Mouse (Mus musculus) kidney, adult 9 months (tissue): ENCODE data around the gene Cdcp1.

Experiments used
- DNase-seq: peaks from one replicate; pipeline ENCODE4 v3.0.0; 2022

Cdcp1 gene

DNA sequence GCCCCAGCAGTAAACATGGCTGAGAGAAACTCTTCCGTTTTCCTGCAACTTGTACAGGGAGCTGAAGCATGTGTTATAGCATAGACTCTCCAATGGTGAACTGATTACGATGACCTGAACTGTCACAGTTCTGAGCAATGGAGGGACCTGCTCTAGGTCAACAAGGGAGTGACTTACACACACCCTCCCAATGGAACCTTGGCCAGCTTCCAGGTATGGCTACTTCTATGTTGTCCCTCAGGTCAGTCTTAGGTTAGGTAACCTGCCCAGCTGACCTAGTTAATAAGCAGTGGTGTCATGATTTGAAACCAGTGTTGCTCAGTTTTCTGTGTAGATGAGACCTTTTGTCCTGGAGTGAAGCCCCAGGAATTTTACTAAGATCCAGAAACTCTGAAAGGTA lies 8.9 kb downstream of the Cdcp1 start:
- peak; percentile 89 for DNase-seq

DNA sequence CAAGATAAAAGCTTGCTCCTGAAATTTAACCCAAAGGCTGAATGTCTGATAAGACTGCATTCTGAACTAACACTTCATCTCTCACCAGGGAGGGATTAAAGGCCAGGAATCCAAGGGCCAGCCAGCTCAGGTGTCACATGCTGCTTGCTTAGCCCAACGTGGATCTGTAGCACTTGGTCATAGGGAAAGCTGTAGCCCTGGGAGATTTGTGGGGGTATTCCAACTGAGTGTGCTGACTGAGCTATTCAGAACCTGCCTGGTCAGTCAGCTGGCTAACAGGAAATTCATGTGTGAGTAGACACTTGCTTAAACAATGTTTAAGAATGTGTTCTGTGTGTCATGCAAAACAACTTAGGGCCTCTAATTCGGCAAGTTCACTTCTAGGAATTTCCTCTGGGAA lies 9.3 kb downstream of the Cdcp1 start:
- peak; percentile 61 for DNase-seq

DNA sequence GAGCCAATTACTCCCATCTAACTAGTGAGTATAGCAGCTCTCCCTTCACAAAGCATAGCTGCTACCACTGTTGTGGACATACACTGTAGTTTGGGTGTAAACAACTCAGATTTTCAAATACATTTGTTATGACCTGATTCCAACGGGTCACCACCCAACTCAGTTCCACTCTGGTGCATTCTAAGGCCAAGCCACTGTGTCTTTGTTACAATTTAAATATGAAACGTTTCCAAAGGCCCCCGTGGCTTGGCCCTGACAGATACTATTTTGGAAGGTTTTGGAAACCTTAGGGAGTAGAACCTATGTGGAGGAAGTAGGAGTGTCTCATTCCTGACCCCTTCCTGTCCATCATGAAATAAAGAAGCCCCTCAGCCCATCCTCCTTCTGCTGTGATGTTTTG lies 15.7 kb downstream of the Cdcp1 start:
- DNase-seq, result peak; percentile 73

DNA sequence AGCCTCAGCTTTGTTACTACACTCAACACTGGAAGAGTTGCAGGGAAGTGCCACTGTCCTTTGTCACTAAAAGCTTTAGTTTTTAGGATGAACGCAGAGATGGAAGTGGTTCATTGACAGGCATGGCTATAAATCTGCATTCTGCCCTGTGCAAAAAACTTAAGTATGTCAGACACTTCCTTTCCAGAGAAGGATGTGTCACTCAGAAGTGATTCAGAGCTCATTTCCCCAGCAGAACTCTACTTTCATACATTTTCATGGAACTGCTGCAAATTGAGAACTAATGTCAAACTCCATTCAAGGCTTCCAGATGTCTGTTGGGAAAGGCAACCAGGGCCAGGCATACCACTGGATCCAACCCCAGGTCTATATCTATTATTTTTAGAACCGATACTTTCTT lies 27.6 kb downstream of the Cdcp1 start:
- no peak for DNase-seq

DNA sequence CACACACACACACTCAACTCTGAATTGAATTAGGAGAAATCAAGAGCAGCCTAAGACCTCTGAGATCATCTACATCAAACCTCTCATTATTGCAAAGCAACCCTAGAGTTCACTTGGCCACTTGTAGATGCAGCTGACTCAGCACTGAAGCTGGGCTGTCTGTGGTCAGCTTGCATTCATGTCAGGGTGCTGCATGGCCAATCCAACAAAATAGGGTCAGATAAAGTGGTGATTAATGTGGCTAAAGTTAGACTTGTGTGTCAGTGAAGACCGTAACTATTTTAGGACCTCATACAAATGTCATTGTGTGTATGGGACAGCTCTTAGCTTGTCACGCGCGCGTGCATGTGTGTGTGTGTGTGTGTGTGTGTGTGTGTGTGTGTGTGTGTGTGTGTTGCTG lies 28.2 kb downstream of the Cdcp1 start:
- no peak for DNase-seq

DNA sequence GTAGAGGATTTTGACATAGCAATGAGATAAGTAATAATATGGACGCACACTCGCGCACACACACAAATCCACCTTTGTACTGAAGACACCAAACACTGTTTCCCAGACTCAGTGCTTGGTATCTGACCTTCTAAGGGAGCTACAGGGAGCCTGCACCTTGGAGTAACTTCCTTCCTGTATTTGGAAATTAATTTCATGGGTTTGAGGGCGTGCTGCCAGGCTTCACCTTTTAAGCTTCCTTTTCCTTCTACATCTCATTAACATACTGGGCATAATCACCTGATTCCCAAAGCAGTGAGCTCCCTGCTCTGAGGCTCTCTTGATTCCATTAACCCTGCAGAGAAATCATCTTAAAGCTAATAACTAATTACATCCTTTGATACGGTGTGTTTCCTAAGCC lies 29.7 kb downstream of the Cdcp1 start:
- no peak for DNase-seq

DNA sequence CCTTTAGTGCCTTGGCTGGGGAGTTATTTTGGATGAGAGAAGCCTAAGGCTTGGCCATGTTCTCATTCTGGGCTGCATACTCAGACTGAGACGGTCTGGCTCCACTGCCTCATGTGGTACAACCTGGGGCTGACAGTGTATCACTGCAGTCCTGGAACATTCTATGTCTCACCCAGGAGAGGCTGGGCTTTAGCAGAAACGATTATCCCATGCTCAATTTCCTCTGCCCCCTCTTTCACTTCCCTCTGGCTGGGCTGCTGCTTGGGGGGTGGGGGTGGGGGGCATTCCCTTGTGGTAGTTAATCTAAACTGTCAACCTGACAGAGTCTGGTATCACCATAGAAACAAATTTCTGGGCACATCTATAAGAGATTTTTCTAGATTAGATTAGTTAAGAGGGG lies 30.3 kb downstream of the Cdcp1 start:
- no peak for DNase-seq

DNA sequence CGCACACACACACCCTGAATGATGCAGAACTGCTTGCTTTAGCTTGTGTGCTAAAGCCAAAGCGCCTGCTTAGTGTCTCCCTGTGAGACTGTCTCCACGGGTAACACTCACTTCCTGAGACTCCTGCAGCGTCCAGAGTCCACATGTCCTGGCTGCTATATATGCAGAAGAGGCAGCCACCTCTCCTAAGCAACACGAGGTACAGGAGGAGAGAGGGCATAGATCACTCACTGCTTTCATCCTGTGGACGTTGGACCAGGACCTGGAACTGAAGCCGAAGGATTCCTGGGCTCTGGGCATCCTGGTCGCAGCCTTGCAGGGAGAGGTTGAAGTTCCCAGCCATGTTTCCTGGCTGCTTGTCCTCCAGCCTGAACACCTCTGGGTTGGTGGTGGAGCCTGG lies 32.6 kb downstream of the Cdcp1 start:
- peak; percentile 89 for DNase-seq

DNA sequence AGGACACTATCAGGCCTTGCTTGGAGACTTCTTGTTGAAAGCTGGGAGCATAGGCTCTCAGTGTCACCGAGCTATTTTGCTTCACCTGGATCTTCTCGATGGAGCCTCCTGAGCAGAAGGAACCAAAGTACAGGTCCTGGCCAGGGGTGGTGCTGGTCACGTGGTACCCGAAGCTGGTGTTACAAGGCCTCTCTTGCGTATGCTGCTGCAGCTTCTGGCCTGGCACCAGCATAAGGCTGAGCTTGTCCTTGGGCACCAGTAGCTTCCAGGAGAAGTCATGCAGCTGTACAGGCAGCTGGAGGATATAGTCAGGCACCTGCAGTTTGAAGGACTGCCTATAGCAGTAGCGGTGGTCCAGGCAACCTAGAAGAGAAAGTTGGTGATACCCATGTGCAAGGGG lies 35.8 kb downstream of the Cdcp1 start:
- peak; percentile 72 for DNase-seq

DNA sequence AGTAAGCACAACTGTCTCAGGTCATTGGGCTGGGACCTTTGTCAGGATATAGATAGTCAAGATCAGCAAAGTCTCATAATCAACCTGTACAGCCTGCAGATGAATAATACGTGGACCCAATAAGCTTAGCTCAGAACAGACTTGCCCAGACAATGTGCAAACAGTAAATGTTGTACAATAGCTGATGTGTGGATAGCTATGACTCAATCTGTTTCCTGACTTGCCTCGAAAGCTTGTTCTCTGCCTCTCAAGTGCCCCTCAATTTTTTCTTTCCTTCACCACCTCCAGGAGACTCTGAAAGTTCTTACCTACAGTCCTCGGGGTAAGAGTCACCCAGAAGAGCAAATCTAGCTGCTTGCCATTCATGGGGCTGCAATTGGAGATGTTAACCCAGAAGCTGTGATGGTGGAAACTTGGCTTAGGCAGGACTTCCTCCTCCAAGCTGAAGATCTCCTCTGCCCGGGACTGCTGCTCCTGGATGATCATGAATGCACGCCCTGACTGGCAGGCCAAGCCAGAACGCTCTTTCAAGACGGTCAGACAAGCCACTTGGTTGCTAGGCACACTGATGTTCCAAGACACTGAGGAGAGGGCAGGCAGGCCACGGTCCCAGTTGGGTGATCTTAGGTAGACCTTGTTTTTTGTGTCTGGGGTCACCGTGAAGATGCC lies 38.3 kb downstream of the Cdcp1 start:
- DNase-seq, result no peak

DNA sequence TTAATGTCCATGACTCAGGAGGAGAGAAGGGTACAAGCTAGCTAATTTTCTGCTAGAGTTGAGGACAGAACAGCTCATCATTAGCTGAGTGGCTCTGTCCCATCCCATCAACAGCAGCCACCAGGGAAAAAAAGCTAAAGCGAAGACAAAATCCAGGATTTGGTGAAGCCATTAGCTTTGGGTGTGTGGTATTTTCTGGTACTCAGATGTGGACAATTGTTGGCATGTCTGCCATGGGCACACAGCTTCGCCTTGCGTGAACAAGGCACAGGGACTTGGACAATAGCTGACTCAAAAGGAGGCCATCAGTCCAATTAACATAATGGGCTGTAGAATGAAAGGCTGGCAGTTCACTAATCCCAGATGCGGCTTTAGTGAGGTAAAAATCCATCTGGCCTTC lies 41.5 kb downstream of the Cdcp1 start:
- no peak for DNase-seq

DNA sequence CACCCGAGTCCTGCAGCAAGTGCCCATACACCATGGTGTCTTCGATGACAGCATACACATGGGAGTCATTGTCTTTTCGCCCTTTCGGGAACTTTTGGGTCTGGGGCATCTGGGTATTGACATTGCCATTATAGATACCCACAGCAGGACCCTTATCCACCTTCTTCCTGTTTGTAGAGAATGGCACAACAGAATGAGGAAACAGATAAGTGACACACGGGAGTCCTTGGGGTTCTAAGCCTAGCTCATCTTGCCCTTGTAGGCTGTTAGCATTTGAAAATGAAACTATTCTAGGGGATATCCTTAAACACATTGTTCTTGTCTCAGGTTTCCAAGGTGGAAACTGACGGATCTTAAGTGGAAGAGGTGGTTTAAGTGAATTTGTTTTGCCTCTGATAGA lies 42.1 kb downstream of the Cdcp1 start:
- DNase-seq, result no peak

DNA sequence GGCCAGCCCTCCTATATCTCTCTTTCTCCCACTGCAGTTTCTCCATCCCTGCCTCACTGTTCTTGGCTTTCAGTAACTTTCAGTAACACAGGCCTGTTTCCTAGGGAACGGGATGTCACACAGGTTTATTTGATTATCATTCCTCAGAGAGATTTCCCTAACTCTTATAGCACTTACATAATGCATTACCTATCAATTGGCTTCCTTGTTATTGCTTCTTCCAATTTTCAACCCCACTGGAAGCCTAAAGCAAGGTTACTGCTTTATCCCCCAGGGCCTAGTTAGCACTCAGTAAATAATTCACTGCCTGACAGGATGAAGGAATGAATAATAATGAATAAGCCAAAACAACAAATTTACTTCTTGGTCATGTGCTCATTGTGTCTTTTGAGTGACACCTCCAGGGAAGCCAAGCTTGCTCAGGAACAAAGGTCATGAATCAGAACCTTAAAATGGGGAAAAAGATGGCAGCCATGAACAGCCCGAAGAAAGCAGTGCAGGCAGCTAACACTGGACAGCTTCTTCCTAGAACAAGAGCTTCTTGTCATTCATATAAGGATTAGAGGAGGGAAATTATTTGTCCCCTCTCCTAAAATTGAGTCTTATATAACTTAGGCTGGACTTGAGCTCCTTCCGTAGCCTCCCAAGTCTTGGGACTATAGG lies 49.9 kb downstream of the Cdcp1 start:
- DNase-seq, result peak; percentile 85

DNA sequence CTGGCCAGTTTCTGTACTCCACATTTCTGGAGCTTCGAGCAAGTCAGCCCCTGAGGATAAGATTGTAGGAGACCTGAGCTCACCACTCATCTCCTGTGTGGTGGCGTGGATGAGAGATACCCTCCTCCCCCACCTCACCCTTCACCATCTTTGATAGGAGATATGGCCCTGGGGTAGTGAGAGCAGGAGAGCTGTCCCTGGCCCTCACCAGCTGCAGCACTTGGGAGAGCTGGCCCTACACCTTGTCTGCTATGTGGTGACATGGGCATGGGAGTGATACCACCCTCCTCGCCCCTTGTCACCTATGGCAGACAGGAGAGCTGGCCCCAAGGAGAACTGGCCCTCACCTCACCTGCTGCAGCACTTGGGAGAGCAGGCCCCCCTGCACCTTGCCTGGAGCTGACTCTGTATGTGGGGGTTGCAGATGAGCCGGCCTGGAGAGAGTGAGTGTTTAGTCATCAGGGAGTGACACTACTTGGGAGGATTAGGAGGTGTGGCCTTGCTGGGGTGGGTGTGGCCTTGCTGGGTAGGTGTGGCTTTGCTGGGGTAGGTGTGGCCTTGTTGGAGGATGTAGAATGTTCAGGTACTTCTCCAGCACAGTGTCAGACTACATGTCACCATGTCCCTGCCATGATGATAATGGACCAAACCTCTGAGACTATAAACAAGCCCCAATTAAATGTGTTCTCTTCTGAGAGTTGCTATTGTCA lies 52.7 kb downstream of the Cdcp1 start:
- DNase-seq, result no peak

DNA sequence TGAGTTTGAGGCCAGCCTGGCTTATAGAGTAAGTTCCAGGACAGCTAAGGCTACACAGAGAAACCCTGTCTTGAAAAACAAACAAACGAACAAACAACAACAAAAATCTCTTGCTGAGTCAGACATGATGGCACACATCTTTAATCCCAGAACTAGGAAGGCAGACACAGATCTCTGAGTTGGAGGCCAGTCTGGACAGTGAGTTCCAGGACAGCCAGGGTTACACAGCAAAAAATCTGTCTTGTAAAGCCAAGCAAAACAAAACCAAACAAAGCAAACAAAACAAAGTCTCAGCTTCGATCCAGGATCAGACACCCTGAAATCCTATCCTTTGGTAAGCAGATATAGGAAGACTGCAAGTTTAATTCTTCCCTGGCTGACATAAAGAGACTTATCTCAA lies 54.0 kb downstream of the Cdcp1 start:
- DNase-seq, result no peak

DNA sequence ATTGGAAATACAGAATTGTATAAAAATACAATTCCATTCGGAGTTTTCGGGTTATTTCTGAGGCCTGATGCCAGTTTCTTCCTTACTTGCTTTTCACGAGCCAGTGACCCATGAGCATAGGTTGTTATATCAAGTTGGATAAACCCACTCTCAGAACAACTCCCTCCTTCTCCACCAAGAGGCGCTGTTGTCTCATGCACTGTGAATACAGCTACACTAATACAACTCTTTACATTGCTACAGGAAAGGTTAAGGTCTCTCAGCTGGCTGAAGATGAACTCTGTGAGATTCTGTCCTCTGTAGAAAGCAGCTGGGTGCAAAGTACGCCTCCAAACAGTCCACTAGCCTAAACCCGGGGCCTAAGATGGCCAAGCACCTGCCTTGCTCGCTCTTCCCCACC lies 56.5 kb downstream of the Cdcp1 start:
- peak; percentile 87 for DNase-seq

DNA sequence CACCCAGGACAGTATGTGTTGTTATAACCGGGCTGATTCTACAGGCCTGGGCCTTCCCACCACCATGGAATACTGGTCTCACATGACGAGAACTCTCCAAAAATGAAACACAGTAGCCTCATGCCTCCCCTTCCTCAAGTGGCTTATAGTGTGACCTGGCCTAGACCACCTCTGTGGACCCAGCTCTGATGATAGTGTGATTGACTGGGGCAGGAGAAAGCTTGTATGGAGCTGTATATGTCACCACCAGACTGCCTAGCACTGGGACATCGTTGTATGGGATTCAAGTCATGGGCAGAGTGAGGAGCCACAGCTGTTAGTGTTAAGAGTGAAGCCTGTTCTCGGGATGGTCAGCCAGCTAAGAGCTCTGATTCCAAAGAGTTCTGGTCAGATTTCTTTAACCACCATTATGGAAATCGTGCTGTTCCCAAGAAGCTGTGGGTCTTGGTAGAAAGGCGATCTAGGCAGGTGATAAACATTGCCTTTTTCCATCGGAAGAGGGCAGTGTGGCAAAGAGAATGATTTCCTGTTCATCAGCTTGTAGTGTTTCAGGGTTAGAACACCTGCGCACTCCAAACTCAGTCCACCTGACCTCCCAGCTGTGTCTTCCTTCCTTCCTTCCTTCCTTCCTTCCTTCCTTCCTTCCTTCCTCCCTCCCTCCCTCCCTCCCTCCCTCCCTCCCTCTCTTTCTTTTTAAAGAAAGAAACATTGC lies 57.6 kb downstream of the Cdcp1 start:
- DNase-seq, result peak; percentile 48

DNA sequence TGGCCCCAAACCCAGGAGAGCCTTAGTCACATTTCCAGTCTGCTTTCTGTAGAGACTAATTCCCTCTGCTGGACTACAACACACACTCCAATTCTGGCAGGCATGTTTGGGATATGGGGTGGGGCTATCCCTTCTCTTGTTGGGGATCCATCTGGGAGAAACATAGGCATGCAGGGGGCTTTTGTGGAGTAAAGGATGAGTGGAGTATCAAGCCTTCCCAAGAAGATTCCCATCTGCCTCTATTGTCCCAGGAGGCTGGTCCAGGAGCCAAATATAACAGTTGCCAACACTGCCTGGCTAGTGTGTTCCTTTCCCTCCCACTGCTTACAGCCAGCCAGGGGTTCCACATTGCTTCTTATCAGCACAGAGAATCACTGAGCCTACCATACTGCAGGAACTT lies 58.1 kb downstream of the Cdcp1 start:
- DNase-seq, result no peak

DNA sequence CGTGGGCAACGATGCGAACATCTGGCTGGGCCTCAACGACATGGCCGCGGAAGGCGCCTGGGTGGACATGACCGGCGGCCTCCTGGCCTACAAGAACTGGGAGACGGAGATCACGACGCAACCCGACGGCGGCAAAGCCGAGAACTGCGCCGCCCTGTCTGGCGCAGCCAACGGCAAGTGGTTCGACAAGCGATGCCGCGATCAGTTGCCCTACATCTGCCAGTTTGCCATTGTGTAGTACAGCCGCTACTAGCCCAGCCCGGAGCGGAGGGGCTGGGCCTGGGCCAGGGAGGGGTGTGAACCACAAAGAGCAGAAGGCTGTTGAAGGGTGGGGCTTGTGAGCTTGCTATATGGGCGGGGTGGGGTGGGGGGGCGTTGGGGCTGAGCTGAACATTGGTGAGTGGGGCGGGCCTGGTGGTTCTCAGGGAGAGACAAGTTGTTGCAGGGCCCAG lies 58.9 kb downstream of the Cdcp1 start:
- DNase-seq, result peak; percentile 40

DNA sequence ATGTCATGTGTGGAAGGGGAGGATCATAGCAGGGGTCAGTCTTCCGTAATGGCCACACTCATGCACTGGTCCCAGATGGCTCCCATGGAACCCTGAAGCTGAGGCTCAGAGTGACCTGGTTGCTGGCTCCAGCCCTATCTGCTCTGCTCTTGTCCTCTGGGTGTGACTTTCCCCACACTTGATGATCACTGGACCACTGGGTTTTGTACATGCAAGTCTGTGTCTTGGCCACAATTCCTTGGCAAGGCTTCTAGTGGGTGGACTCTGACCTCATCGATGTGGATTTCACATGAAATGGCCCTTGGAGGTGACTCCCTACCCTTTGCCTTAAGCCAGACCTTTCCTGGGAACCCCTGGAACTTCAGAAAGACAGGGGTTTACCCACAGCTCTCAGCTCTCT lies 62.7 kb downstream of the Cdcp1 start:
- DNase-seq, result peak; percentile 57

DNA sequence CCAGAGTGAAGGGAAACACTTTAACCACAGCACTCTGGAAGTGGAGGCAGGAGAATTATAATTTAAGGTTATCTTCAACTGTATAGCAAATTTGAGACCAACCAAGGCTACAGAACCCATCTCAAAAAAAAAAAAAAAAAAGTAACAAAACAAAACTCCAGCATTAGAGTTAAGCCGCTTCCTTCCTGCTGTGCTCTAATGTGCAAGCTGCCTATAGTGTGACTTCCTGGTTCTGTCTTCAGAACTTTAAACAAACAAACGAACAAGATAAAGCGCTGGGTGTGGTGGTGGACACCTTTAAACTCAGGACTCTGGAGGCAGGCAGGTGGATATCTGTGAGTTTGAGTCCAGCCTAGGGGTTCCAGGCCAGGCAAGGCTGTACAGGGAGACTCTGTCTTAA lies 63.8 kb downstream of the Cdcp1 start:
- no peak for DNase-seq

DNA sequence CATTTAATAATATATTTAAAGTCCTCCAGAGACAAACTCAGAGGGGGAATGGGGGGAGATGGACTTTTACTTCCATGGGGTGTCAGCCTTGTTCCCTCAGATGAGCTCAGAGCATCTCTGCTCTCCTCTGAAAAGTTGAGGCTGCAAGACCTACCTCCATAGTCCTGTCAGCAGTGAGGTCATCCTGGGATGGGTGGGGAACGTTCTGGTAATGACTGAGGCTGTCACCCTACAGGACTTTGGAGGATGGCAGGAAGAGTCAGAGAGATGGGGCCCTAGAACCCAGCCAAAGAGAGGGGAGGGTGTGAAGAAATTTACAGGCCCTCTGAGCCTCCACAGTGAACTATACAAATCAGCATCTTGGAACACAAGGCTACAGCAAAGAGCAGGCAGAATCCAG lies 64.3 kb downstream of the Cdcp1 start:
- no peak for DNase-seq

DNA sequence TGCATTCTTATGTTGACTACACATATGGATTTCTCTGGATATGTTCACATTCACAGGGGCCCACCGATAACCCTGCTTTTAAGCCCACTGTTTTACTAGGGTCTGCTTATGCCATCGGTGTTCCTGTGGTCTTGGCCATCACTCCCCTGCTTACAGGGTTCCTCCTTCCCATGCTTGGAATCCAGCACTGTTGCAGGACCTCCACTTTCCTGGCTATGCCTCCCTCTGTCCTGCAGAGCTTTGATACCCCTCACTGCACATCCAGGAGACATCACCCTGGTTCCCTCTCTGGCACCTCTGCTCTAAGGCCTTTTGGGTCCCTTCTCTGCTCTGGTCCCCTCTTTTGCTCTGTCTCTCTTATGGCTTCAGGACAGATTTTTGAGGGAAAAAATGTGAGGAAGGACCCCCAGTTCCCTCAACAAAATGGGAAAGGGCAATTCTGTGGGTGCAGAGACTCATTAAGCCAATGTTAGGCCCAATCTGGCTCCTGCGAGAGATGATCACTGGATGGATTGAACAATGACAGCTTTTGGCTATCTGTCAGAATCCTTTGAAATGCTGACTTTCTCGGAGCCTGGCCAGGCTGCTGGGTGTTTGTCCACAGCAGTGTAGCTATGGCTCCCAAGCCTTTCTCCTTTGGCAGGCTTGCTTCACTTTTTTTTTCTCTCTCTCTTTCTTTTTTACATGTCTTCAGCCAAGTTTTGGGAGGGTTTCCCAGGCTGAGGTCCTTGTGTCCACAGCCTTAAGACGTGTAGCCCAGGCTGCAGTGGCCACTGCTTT lies 65.4 kb downstream of the Cdcp1 start, which contains the start of gene Clec3b:
Gene Clec3b (plus strand): TSS at position 706 of the 780 bp plus-strand sequence.
- peak; percentile 74 for DNase-seq
